Mouse (Mus musculus) forebrain, embryonic 15.5 days (tissue): ENCODE results near the gene Cachd1. TPM values are rescaled to one million over a fixed set of nuclear protein-coding genes. Genes with fewer than 3 reads are reported as not detected.

Source experiments
- ATAC-seq: fragments of 200-750 bp; cut with Nextera tagmentation; replicated peaks from 2 replicates; pipeline ENCODE4 v1.8.0; 2017; ENCODE audit warnings: mild to moderate bottlenecking, moderate TSS enrichment, moderate library complexity
- H3K27ac ChIP-seq: fragments of 300-500 bp; sonication (generic); replicated peaks from 2 replicates; pipeline ENCODE4 v1.5.1; 2015; ENCODE audit warnings: mild to moderate bottlenecking, inconsistent platforms
- H3K27me3 ChIP-seq: fragments of 300-500 bp; sonication (generic); 2 replicates; pipeline ENCODE4 v1.6.1; 2015; ENCODE audit warnings: inconsistent platforms
- H3K36me3 ChIP-seq: fragments of 300-500 bp; sonication (generic); 2 replicates; pipeline ENCODE4 v1.6.1; 2015; ENCODE audit warnings: mild to moderate bottlenecking, inconsistent platforms
- H3K4me1 ChIP-seq: fragments of 300-500 bp; sonication (generic); 2 replicates; pipeline ENCODE4 v1.6.1; 2015; ENCODE audit warnings: inconsistent platforms
- H3K4me2 ChIP-seq: fragments of 300-500 bp; sonication (generic); replicated peaks from 2 replicates; pipeline ENCODE4 v1.6.1; 2015; ENCODE audit warnings: mild to moderate bottlenecking, inconsistent platforms
- H3K4me3 ChIP-seq: fragments of 300-500 bp; sonication (generic); 2 replicates; pipeline ENCODE4 v1.5.1; 2015; ENCODE audit warnings: mild to moderate bottlenecking, inconsistent platforms
- H3K9ac ChIP-seq: fragments of 300-500 bp; sonication (generic); replicated peaks from 2 replicates; pipeline ENCODE4 v1.6.1; 2015; ENCODE audit warnings: mild to moderate bottlenecking, inconsistent platforms
- H3K9me3 ChIP-seq: fragments of 300-500 bp; sonication (generic); 2 replicates; pipeline ENCODE4 v1.6.1; 2016; ENCODE audit warnings: inconsistent platforms
- WGBS: fragments of 180-500 bp; shearing (Covaris S2); methylation state at CpG from one replicate; pipeline ENCODE4 v1.1.7; 2015; ENCODE audit warnings: mixed read lengths; 5-methylcytosine and 5-hydroxymethylcytosine counted together
- polyA plus RNA-seq: library from polyadenylated mRNA; unstranded; fragments of >200 nt; fragmentation: Nextera tagmentation; extraction: Ambion mirVana; gene quantifications from 2 replicates; pipeline ENCODE4 v1.2.1, GENCODE M21; 2015

Cachd1 gene
- polyA plus RNA-seq, 1 experiment from 2014 or later: 18.1 TPM

DNA sequence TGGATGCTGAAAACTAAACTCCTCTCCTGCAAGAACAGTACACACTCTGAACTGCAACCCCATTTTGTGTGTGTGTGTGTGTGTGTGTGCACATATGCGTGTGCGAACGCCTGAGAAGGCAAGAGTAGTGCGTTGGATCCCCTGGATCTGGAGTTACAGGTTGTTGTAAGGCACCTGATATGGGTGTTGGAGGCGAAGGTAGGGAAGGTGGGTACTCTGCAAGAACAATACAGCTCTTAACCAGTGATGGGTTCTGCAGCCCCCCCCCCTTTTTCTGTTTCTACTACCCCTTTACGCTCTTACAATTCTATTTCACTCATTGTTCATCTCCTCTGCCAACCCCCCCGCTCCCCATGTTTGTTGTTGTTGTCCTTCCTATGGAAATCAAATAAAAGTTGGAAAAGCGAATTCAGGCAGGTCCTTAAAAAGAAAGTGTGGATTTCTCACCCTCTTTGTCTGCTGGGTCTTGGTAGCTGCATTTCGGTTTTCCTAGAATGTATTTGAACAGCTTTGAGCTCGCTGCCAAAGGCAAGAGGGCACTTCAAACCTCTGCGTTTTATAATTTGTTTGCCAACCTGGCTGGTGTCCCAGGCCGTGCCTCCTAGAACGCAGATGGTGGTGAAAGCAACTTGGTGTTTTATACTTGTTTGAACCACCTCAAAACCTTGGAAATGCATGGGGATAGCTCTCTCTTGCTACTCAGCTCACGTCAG is 24.4 kb downstream of the Cachd1 start:
- H3K36me3 ChIP-seq: no peaks in the 10 kb centered on the region
- H3K9ac ChIP-seq: no peak overlapping the region
- no peak overlapping the region for H3K4me2 ChIP-seq
- peak; percentile 64 for ATAC-seq
- peak overlapping the region; percentile 23; the same call in 1 of the 2 replicates for H3K27ac ChIP-seq
- WGBS: 61% methylated on average over 14 of the region's 14 CpGs
- H3K9me3 ChIP-seq: no peaks in the 10 kb centered on the region
- H3K27me3 ChIP-seq: no peaks in the 10 kb centered on the region
- peaks cover 25% of the 10 kb centered on the region for H3K4me1 ChIP-seq
- H3K4me3 ChIP-seq: no peak overlapping the region

DNA sequence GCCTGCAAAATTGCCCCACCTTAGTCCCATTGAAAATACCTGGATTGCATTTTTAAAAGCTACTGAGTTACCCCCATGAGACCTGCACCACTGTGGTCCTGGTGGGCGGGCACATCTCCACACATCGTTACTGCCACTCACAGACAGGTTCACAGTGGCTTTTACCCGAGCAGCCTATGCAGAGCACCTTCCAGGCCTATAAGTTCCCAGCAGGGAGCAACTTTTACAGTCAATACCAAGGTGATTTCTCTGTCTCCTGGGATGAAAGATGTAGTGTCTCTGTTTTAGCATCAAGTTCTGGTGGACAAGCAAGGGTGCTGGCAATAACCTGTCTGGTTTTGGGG is 24.9 kb downstream of the Cachd1 start:
- WGBS: 47% methylated on average over 3 of the region's 3 CpGs
- H3K4me2 ChIP-seq: no peak overlapping the region
- no peaks in the 10 kb centered on the region for H3K36me3 ChIP-seq
- no peak overlapping the region for H3K4me3 ChIP-seq
- no peaks in the 10 kb centered on the region for H3K27me3 ChIP-seq
- ATAC-seq: peak; percentile 66; the same call in 1 of the 2 replicates
- H3K9me3 ChIP-seq: no peaks in the 10 kb centered on the region
- H3K4me1 ChIP-seq: peaks cover 25% of the 10 kb centered on the region
- no peak overlapping the region for H3K9ac ChIP-seq
- H3K27ac ChIP-seq: 0 out of 2 replicates have a peak overlapping the region, but pooled peaks have one; percentile 23

DNA sequence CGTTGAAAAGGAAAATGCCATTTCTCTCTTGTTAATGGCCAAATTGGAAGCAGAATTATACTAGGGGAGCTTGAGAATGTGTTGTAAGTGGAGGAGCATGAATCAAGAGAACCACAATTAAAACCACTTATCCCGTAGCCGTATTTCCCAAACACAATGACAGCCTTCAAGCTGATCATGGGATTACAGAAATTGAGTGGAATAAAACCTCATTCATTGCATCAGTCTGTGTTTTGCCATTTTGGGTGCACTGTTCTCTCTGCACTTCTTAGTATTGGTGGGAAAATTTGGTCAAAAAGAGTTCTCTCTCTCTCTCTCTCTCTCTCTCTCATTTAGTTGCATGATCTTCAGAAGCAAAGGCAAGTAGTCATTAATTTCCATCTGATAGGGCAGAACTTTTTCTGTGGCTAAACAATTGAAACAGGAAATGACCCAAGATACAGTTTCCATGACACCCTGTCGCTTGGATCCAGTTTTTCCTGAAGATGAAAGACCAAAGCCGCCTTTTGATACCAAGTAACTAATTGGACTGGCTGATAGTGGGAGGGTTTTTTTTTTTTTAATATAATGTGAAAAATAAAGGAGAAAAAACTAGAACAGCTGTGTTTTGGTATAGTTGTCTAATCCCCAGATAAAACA is 34.7 kb downstream of the Cachd1 start:
- H3K4me1 ChIP-seq: peaks cover 30% of the 10 kb centered on the region
- peak overlapping the region; percentile 35 for H3K4me2 ChIP-seq
- H3K9ac ChIP-seq: no peak overlapping the region
- peak overlapping the region; percentile 63 for H3K27ac ChIP-seq
- WGBS: 3% methylated on average over 5 of the region's 5 CpGs
- ATAC-seq: peak; percentile 65
- no peaks in the 10 kb centered on the region for H3K36me3 ChIP-seq
- no peaks in the 10 kb centered on the region for H3K27me3 ChIP-seq
- H3K4me3 ChIP-seq: no peak overlapping the region
- H3K9me3 ChIP-seq: no peaks in the 10 kb centered on the region

DNA sequence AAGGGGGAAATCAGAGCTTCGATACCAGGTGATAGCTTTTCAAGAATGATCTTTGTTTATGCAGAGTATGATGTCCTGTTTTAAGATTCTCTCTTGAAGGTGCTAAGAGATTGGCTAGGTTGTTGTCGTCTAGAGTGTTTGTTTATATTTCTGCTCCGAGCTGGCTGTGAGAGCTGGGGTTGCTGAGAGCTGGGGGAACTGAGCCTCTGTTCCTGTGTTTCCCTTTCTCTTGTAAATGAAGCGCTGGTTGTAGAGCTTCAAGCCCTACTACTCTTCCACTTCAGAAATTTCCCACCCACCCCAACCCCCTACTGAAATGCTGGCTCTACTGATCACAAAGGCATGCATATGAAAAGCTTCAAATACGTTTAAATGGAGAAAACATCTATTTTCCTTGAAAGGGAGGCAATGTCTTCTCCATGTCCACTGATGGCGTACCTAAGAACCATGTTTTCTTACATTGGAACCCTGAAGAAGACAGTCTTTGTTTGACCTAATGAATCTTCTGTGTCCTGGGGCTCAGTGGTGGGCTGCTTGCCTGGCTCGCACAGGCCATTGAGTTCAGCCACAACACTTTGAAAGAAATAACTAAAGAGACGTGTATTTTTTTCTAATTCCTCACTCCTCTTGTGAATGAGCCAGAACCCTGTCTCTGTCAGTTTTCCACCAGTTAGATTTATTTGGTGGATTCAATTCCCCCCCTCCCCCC is 35.5 kb downstream of the Cachd1 start:
- WGBS: 5% methylated on average over 8 of the region's 8 CpGs
- peak overlapping the region; percentile 63 for H3K27ac ChIP-seq
- H3K4me2 ChIP-seq: peak overlapping the region; percentile 35

DNA sequence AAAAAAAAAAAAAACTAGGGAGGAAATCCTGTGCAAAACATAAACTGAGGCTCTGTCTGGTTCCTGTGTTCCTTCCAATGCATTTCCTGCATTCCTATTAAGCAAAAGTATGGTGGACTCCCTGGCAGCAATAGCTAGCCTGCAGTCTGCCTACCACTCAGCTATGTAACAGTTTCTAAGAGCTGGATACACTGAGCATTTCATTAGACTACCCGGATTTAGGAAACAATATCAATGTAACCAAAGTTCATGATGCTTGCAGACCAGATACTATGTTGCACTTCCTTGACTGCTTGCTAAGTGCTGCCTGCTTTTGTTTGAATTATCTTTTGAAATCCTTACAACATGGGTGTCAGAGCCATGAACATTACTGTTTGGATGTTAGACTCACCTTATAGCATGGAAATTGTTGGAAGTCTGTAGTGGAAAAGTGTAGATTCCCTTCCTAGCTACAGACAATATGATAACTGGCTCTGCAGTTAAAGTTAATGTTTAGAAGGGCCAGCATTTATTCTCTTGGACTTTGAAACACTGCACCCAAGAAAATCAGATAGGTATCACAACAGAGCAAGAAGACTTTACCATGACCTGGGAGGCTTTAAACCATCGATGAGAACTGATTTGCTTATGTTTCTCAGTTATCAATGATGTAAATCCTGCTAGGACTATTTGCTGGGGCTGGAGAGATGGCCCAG is 37.4 kb downstream of the Cachd1 start:
- Histone ChIP-seq H3K27ac (no peak overlapping the region), H3K9ac (no peak overlapping the region), H3K4me1 (peaks cover 30% of the 10 kb centered on the region), H3K4me2 (no peak overlapping the region), H3K27me3 (no peaks in the 10 kb centered on the region), H3K36me3 (no peaks in the 10 kb centered on the region), H3K4me3 (no peak overlapping the region), H3K9me3 (no peaks in the 10 kb centered on the region)
- ATAC-seq: no peak
- 86% methylated on average over 2 of the region's 2 CpGs for WGBS

More for the DNA sequence above, 35.5 kb downstream of the Cachd1 start:
- Histone ChIP-seq H3K9ac (no peak overlapping the region), H3K4me3 (0 out of 2 replicates have a peak overlapping the region, but pooled peaks have one; percentile 5), H3K36me3 (no peaks in the 10 kb centered on the region), H3K4me1 (peaks cover 30% of the 10 kb centered on the region), H3K27me3 (no peaks in the 10 kb centered on the region), H3K9me3 (no peaks in the 10 kb centered on the region)
- ATAC-seq: peak; percentile 69

DNA sequence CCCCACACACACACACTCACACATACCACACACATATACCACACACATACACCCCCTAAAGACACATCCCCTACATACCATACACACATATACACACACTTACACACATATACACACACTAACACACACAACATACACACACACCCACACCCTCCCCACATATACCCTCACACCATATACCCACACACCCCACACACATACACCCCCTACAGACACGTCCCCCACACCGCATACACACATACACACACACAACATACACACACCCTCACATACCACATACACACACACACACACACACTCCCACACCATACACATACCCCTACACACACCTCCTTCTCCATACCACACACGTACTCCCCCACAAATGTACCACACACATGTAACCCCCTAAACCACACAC is 42.8 kb downstream of the Cachd1 start:
- H3K9me3 ChIP-seq: no peaks in the 10 kb centered on the region
- 96% methylated on average over 3 of the region's 3 CpGs for WGBS

DNA sequence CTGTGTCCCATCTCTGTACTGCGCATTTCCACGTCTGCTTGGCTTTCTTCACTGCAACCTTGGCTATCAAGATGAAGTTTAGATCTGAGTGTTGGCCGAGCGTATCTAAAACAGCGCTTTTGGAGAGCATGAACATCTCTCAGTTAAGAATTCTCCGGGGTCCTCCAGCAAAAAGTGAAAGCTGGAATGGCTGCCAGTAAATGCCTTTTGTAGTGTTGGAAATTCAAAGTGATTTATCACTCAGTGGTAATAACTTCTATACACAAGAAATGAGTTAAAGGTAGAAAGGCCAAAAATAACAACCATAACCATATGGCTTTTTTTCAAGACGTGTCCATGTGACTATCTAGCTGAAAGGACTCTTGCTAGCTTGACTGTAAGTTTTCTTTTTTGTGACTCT is 46.1 kb downstream of the Cachd1 start:
- H3K4me1 ChIP-seq: 0 out of 2 replicates have a peak, but pooled peaks cover 3% of the 10 kb centered on the region
- H3K4me2 ChIP-seq: no peak overlapping the region
- no peak for ATAC-seq
- no peak overlapping the region for H3K9ac ChIP-seq
- H3K27ac ChIP-seq: no peak overlapping the region
- H3K4me3 ChIP-seq: no peak overlapping the region
- 84% methylated on average over 7 of the region's 7 CpGs for WGBS
- no peaks in the 10 kb centered on the region for H3K9me3 ChIP-seq
- H3K27me3 ChIP-seq: no peaks in the 10 kb centered on the region
- no peaks in the 10 kb centered on the region for H3K36me3 ChIP-seq

More for the DNA sequence above, 42.8 kb downstream of the Cachd1 start:
- peak; percentile 32; the same call in 1 of the 2 replicates for ATAC-seq
- Histone ChIP-seq H3K4me3 (no peak overlapping the region), H3K4me1 (no peaks in the 10 kb centered on the region), H3K27me3 (no peaks in the 10 kb centered on the region), H3K9ac (no peak overlapping the region), H3K36me3 (no peaks in the 10 kb centered on the region), H3K27ac (no peak overlapping the region), H3K4me2 (no peak overlapping the region)

DNA sequence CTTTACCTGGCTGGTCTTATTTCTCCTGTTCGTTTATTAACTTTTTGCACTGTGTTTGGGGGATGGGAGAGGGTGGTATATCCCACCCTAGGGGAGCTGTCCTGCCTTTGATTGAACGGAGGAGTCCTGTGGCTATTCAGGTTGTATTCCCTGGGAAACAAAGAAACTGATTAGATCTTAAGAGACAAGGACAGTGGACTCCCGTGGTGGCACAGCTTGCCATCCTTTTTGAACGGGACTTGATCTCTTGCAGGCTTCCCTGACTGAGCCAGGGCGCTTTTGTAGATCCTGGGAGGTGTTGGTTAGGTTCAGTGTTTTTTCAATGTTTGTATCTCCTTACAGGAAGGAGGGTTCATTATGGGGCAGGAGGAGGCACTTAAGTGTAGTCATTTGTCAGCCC is 50.9 kb downstream of the Cachd1 start:
- no peaks in the 10 kb centered on the region for H3K27me3 ChIP-seq
- ATAC-seq: no peak
- no peak overlapping the region for H3K4me3 ChIP-seq
- H3K9ac ChIP-seq: no peak overlapping the region
- no peak overlapping the region for H3K27ac ChIP-seq
- H3K4me1 ChIP-seq: peaks cover 20% of the 10 kb centered on the region
- 13% methylated on average over 5 of the region's 5 CpGs for WGBS
- no peaks in the 10 kb centered on the region for H3K9me3 ChIP-seq
- no peaks in the 10 kb centered on the region for H3K36me3 ChIP-seq
- H3K4me2 ChIP-seq: no peak overlapping the region

DNA sequence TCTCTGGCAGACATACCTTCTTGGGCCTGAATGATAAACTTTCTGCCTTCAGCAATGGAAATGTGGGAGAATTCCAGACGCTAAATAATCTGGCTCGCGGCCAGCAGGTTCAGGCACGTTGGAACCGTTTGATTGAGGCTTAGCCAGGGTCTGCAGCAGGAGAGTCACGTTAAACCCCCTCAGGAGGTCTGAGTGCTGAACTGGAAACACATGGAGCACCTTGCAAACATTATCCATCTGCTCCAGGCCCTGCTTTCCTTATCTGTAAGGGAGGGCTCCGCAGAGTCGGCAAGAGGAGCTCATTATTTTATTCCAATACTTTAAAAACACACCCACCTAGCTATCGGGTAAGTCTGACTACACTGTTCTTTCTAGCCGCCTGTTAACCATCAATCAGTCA is 52.3 kb downstream of the Cachd1 start:
- H3K4me1 ChIP-seq: peaks cover 20% of the 10 kb centered on the region
- no peaks in the 10 kb centered on the region for H3K36me3 ChIP-seq
- H3K9ac ChIP-seq: no peak overlapping the region
- no peak overlapping the region for H3K4me3 ChIP-seq
- H3K27ac ChIP-seq: peak overlapping the region; percentile 27
- no peaks in the 10 kb centered on the region for H3K27me3 ChIP-seq
- no peak overlapping the region for H3K4me2 ChIP-seq
- H3K9me3 ChIP-seq: no peaks in the 10 kb centered on the region
- ATAC-seq: peak; percentile 74; the same call in 1 of the 2 replicates
- WGBS: 4% methylated on average over 10 of the region's 10 CpGs

DNA sequence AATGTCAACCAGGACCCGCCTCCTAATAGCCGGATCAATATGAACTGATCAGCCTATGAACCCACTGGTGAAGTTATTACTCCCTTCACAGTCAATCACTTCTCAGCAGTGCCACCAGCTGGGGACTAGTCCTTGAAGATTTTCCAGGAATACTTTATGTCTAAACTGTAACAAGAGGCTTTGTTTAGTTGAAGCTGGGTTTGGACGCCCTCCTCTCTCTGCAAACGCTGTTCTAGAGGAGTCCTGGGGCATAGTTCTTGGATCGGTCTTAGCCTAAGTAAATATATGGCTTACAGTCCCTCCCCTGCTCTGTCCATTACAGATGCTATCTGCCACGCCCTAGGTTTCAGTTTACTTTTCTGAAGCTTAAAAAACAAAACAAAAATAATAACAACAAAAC is 60.7 kb downstream of the Cachd1 start:
- no peaks in the 10 kb centered on the region for H3K27me3 ChIP-seq
- no peak overlapping the region for H3K9ac ChIP-seq
- peaks cover 6% of the 10 kb centered on the region for H3K4me1 ChIP-seq
- no peaks in the 10 kb centered on the region for H3K36me3 ChIP-seq
- no peak overlapping the region for H3K4me2 ChIP-seq
- ATAC-seq: no peak
- no peak overlapping the region for H3K4me3 ChIP-seq
- WGBS: 71% methylated on average over 6 of the region's 6 CpGs
- no peaks in the 10 kb centered on the region for H3K9me3 ChIP-seq
- H3K27ac ChIP-seq: no peak overlapping the region

DNA sequence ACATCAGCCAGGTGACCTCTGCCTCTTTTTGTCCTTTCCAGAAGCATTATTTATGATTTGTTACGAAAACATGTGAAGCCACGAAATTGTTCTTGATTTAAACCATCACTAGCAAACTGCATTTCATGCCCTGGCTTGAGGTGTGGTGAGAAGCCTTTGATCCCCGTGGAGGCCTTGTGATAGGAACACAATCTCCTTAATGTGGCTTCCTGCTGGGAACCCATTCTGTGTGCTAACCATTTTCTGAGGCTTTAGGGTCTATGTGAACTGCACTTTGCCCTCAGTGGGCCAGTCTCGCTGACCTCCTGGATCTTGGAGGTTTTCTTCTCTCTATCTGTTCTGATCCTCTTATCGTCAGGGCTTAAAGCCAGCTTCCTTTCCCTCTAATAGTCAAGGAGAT is 66.2 kb downstream of the Cachd1 start:
- no peak for ATAC-seq
- no peaks in the 10 kb centered on the region for H3K36me3 ChIP-seq
- WGBS: 20% methylated on average over 5 of the region's 5 CpGs
- no peaks in the 10 kb centered on the region for H3K27me3 ChIP-seq
- peaks cover 10% of the 10 kb centered on the region for H3K4me1 ChIP-seq
- no peak overlapping the region for H3K4me3 ChIP-seq
- 0 out of 2 replicates have a peak overlapping the region, but pooled peaks have one; percentile 27 for H3K27ac ChIP-seq
- no peak overlapping the region for H3K9ac ChIP-seq
- H3K9me3 ChIP-seq: no peaks in the 10 kb centered on the region
- H3K4me2 ChIP-seq: no peak overlapping the region

DNA sequence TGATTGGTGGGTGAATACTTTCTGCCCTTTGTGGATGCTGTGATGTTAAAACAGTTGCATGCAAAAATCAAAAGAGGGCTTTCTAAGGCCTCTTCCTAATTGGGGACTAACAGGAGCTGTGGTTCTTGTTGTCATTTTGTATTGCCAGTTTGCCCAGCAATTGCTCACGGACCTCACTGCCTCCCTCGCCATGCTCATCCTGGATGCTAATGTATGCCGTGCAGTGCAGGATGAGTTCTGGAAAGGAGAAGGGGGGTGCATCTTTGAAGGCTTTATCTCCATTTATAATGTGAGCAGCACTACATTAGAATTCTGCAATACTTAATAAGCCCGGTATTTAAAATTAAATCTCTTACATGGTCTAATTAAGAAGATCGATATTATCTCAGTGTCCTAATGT is 66.6 kb downstream of the Cachd1 start:
- Histone ChIP-seq H3K4me3 (no peak overlapping the region), H3K4me1 (peaks cover 10% of the 10 kb centered on the region), H3K9ac (no peak overlapping the region), H3K27me3 (no peaks in the 10 kb centered on the region), H3K27ac (no peak overlapping the region), H3K4me2 (no peak overlapping the region), H3K36me3 (no peaks in the 10 kb centered on the region), H3K9me3 (no peaks in the 10 kb centered on the region)
- ATAC-seq: no peak
- 20% methylated on average over 5 of the region's 5 CpGs for WGBS
